Mouse (Mus musculus) heart, adult 8-10 months (tissue): Measurements from ENCODE around the gene Banf1. TPM values are rescaled to one million over a fixed set of nuclear protein-coding genes. Genes with fewer than 3 reads are reported as not detected.
"Not testable (repeated sequence)": the region's sequence is repeated elsewhere in the genome, so short reads cannot be mapped to it uniquely, and the experiment has no call there.

Source experiments
- DNase-seq: peaks from one replicate; pipeline ENCODE4 v3.0.0; 2022; ENCODE audit warnings: low spot score
- total RNA-seq, 4 experiments: library from RNA; stranded (reverse); gene quantifications; 2 replicates each; pipeline ENCODE4 v1.2.4; 2022

Banf1 gene
- total RNA-seq, 4 experiments from 2014 or later, result 110 to 123 (median 117) TPM

GRCm38 (mm10) chr19:5374748-5375147, 7.8 kb upstream of the Banf1 start:
- DNase-seq, result no peak

- no peak for DNase-seq
Observed at GRCm38 (mm10) chr19:5374177-5374576, 7.2 kb upstream of the Banf1 start.

GRCm38 (mm10) chr19:5372724-5373123, 5.8 kb upstream of the Banf1 start:
- no peak for DNase-seq

GRCm38 (mm10) chr19:5370932-5371331, 4.0 kb upstream of the Banf1 start:
- DNase-seq, result no peak

- no peak for DNase-seq
Observed at GRCm38 (mm10) chr19:5367455-5367854, 487 bp upstream of the Banf1 start.

- peak; percentile 93 for DNase-seq
Observed at GRCm38 (mm10) chr19:5366175-5367052, 554 bp downstream of the Banf1 start, which contains the start of gene Eif1ad. Gene Eif1ad (plus strand): TSS chr19:5366741.

- no peak for DNase-seq
Observed at GRCm38 (mm10) chr19:5365751-5366150, 1.2 kb downstream of the Banf1 start.

GRCm38 (mm10) chr19:5364124-5364523, 2.8 kb downstream of the Banf1 start:
- no peak for DNase-seq

- no peak for DNase-seq
Observed at GRCm38 (mm10) chr19:5362186-5362585, 4.8 kb downstream of the Banf1 start.

- DNase-seq, result no peak
Observed at GRCm38 (mm10) chr19:5356080-5356479, 10.9 kb downstream of the Banf1 start.

- DNase-seq, result no peak
Observed at GRCm38 (mm10) chr19:5353609-5354008, 13.4 kb downstream of the Banf1 start.

- DNase-seq, result not testable (repeated sequence)
Observed at GRCm38 (mm10) chr19:5349502-5349873, 17.5 kb downstream of the Banf1 start, which contains the start of gene Cst6. Gene Cst6 (minus strand): TSS chr19:5349574.

GRCm38 (mm10) chr19:5348526-5349501, 18.2 kb downstream of the Banf1 start:
- DNase-seq, result peak; percentile 45

- no peak for DNase-seq
Observed at GRCm38 (mm10) chr19:5348064-5348463, 18.9 kb downstream of the Banf1 start.

GRCm38 (mm10) chr19:5345297-5346131, 21.5 kb downstream of the Banf1 start:
- peak; percentile 84 for DNase-seq

GRCm38 (mm10) chr19:5341360-5341759, 25.6 kb downstream of the Banf1 start:
- peak; percentile 69 for DNase-seq

- peak; percentile 77 for DNase-seq
Observed at GRCm38 (mm10) chr19:5337975-5338374, 29.0 kb downstream of the Banf1 start.

- no peak for DNase-seq
Observed at GRCm38 (mm10) chr19:5335441-5335840, 31.5 kb downstream of the Banf1 start, which contains the start of gene Catsper1. Gene Catsper1 (plus strand): TSS chr19:5335741.

- no peak for DNase-seq
Observed at GRCm38 (mm10) chr19:5334741-5335140, 32.2 kb downstream of the Banf1 start.

- no peak for DNase-seq
Observed at GRCm38 (mm10) chr19:5327970-5328369, 39.0 kb downstream of the Banf1 start.

GRCm38 (mm10) chr19:5323801-5324200, 43.2 kb downstream of the Banf1 start:
- no peak for DNase-seq
